Mouse (Mus musculus) midbrain, embryonic 12.5 days (tissue): Measurements from ENCODE around the gene Fndc11. TPM values are rescaled to one million over a fixed set of nuclear protein-coding genes. Genes with fewer than 3 reads are reported as not detected.

Experiments
- polyA plus RNA-seq: library from polyadenylated mRNA; unstranded; fragments of >200 nt; fragmentation: Nextera tagmentation; extraction: Ambion mirVana; gene quantifications from 2 replicates; pipeline ENCODE4 v1.2.1, GENCODE M21; 2016

The Fndc11 gene
- polyA plus RNA-seq, 1 experiment from 2014 or later, result 0.15 TPM

Other genes with a start within 250 kb of the Fndc11 start
- gene Col20a1, start 233.5 kb upstream of the Fndc11 start, polyA plus RNA-seq, result 0.18 and 0.22 TPM in 2 replicates
- 43.2 and 44.3 TPM in 2 replicates for gene Chrna4, start 176.5 kb upstream of the Fndc11 start, polyA plus RNA-seq
- gene Kcnq2, start 84.7 kb upstream of the Fndc11 start, polyA plus RNA-seq, result 30.7 and 34.3 TPM in 2 replicates
- gene Eef1a2, start 63.0 kb upstream of the Fndc11 start, polyA plus RNA-seq, result 1.4 and 1.6 TPM in 2 replicates
- 423 and 462 TPM in 2 replicates for gene Ppdpf, start 32.8 kb upstream of the Fndc11 start, polyA plus RNA-seq
- not detected in 2 replicates for gene Ptk6, start 17.2 kb upstream of the Fndc11 start, polyA plus RNA-seq
- gene Srms, start 6.8 kb upstream of the Fndc11 start, polyA plus RNA-seq, result 0.15 TPM in 1 of 2 replicates, not detected in the other
- gene Helz2, start 22.0 kb downstream of the Fndc11 start, polyA plus RNA-seq, result 0.48 and 0.55 TPM in 2 replicates
- 23.4 and 23.9 TPM in 2 replicates for gene Gmeb2, start 68.0 kb downstream of the Fndc11 start, polyA plus RNA-seq
- gene Stmn3, start 94.5 kb downstream of the Fndc11 start, polyA plus RNA-seq, result 443 and 455 TPM in 2 replicates
- gene Rtel1, start 99.7 kb downstream of the Fndc11 start, polyA plus RNA-seq, result 54.2 and 55.3 TPM in 2 replicates
- gene Zgpat, start 144.9 kb downstream of the Fndc11 start, polyA plus RNA-seq, result 69.4 and 75.0 TPM in 2 replicates
- gene Arfrp1, start 145.4 kb downstream of the Fndc11 start, polyA plus RNA-seq, result 84.0 and 84.2 TPM in 2 replicates
- 36.2 and 40.3 TPM in 2 replicates for gene Lime1, start 160.1 kb downstream of the Fndc11 start, polyA plus RNA-seq
- gene Zbtb46, start 239.4 kb downstream of the Fndc11 start, polyA plus RNA-seq, result 22.2 and 24.6 TPM in 2 replicates